Mouse (Mus musculus): ENCODE measurements around the gene Arhgap29.

Gene Arhgap29

GRCm38 (mm10) chr3:121941204-121941745 is 11.1 kb upstream of the Arhgap29 start:
- DNase-seq (ENCODE audit: extremely low spot score, low spot score) = no peak

- no peak for DNase-seq (ENCODE audit: extremely low spot score, low spot score)
Measured at GRCm38 (mm10) chr3:121945957-121946356, 6.4 kb upstream of the Arhgap29 start.

GRCm38 (mm10) chr3:121946765-121947164 is 5.6 kb upstream of the Arhgap29 start:
- DNase-seq (ENCODE audit: extremely low spot score, low spot score) = no peak

GRCm38 (mm10) chr3:121950139-121950538 is 2.2 kb upstream of the Arhgap29 start:
- no peak for DNase-seq (ENCODE audit: extremely low spot score, low spot score)

GRCm38 (mm10) chr3:121951116-121951515 is 1.2 kb upstream of the Arhgap29 start:
- no peak for DNase-seq (ENCODE audit: extremely low spot score, low spot score)

- peak; percentile 79 for DNase-seq (ENCODE audit: extremely low spot score, low spot score)
Measured at GRCm38 (mm10) chr3:121953049-121953432, 700 bp downstream of the Arhgap29 start.

- DNase-seq (ENCODE audit: extremely low spot score, low spot score) = peak; percentile 49
Measured at GRCm38 (mm10) chr3:121953433-121954161, 1.3 kb downstream of the Arhgap29 start.

- DNase-seq (ENCODE audit: extremely low spot score, low spot score) = no peak
Measured at GRCm38 (mm10) chr3:121954421-121954820, 2.1 kb downstream of the Arhgap29 start.

GRCm38 (mm10) chr3:121955527-121955926 is 3.2 kb downstream of the Arhgap29 start:
- no peak for DNase-seq (ENCODE audit: extremely low spot score, low spot score)

- DNase-seq (ENCODE audit: extremely low spot score, low spot score) = no peak
Measured at GRCm38 (mm10) chr3:121956789-121957188, 4.4 kb downstream of the Arhgap29 start.

- no peak for DNase-seq (ENCODE audit: extremely low spot score, low spot score)
Measured at GRCm38 (mm10) chr3:121957606-121958344, 5.4 kb downstream of the Arhgap29 start.

GRCm38 (mm10) chr3:121964173-121964572 is 11.8 kb downstream of the Arhgap29 start:
- DNase-seq (ENCODE audit: extremely low spot score, low spot score) = peak; percentile 36

GRCm38 (mm10) chr3:121967681-121968476 is 15.5 kb downstream of the Arhgap29 start:
- peak; percentile 90 for DNase-seq (ENCODE audit: extremely low spot score, low spot score)

- peak; percentile 30 for DNase-seq (ENCODE audit: extremely low spot score, low spot score)
Measured at GRCm38 (mm10) chr3:121968621-121969020, 16.3 kb downstream of the Arhgap29 start.

- no peak for DNase-seq (ENCODE audit: extremely low spot score, low spot score)
Measured at GRCm38 (mm10) chr3:121969451-121969850, 17.1 kb downstream of the Arhgap29 start.

- no peak for DNase-seq (ENCODE audit: extremely low spot score, low spot score)
Measured at GRCm38 (mm10) chr3:121973761-121974160, 21.4 kb downstream of the Arhgap29 start.

- no peak for DNase-seq (ENCODE audit: extremely low spot score, low spot score)
Measured at GRCm38 (mm10) chr3:121975381-121975780, 23.0 kb downstream of the Arhgap29 start.

GRCm38 (mm10) chr3:121981306-121981705 is 29.0 kb downstream of the Arhgap29 start:
- DNase-seq (ENCODE audit: extremely low spot score, low spot score) = no peak

GRCm38 (mm10) chr3:121982450-121982849 is 30.1 kb downstream of the Arhgap29 start:
- no peak for DNase-seq (ENCODE audit: extremely low spot score, low spot score)

GRCm38 (mm10) chr3:121995125-121995524 is 42.8 kb downstream of the Arhgap29 start:
- DNase-seq (ENCODE audit: extremely low spot score, low spot score) = no peak

- no peak for DNase-seq (ENCODE audit: extremely low spot score, low spot score)
Measured at GRCm38 (mm10) chr3:121999934-122000333, 47.6 kb downstream of the Arhgap29 start.

GRCm38 (mm10) chr3:122001568-122001967 is 49.2 kb downstream of the Arhgap29 start:
- no peak for DNase-seq (ENCODE audit: extremely low spot score, low spot score)

Measured in neural tube, embryonic 10.5 days (tissue).